Mouse (Mus musculus) midbrain, embryonic 15.5 days (tissue): ENCODE data around the gene Mt3. TPM values are rescaled to one million over a fixed set of nuclear protein-coding genes. Genes with fewer than 3 reads are reported as not detected.
A peak's percentile ranks its signal among the peaks of the same experiment; 100 is the strongest.
"Not testable (repeated sequence)": the region's sequence is repeated elsewhere in the genome, so short reads cannot be mapped to it uniquely, and the experiment has no call there.

ENCODE experiments used
- ATAC-seq: fragments of 200-750 bp; cut with Nextera tagmentation; replicated peaks from 2 replicates; pipeline ENCODE4 v1.8.0; 2017; ENCODE audit warnings: moderate TSS enrichment
- H3K27ac ChIP-seq: fragments of 300-500 bp; sonication (generic); 2 replicates; pipeline ENCODE4 v1.5.1; 2015; ENCODE audit warnings: mild to moderate bottlenecking, inconsistent platforms
- H3K27me3 ChIP-seq: fragments of 300-500 bp; sonication (generic); replicated peaks from 2 replicates; pipeline ENCODE4 v1.6.1; 2015; ENCODE audit warnings: inconsistent platforms
- H3K36me3 ChIP-seq: fragments of 300-500 bp; sonication (generic); replicated peaks from 2 replicates; pipeline ENCODE4 v1.6.1; 2015; ENCODE audit warnings: inconsistent platforms
- H3K4me1 ChIP-seq: fragments of 300-500 bp; sonication (generic); 2 replicates; pipeline ENCODE4 v1.6.1; 2015; ENCODE audit warnings: inconsistent platforms
- H3K4me2 ChIP-seq: fragments of 300-500 bp; sonication (generic); 2 replicates; pipeline ENCODE4 v1.6.1; 2015; ENCODE audit warnings: inconsistent platforms, mild to moderate bottlenecking, moderate library complexity
- H3K4me3 ChIP-seq: fragments of 300-500 bp; sonication (generic); 2 replicates; pipeline ENCODE4 v1.5.1; 2015; ENCODE audit warnings: mild to moderate bottlenecking, inconsistent platforms
- H3K9ac ChIP-seq: fragments of 300-500 bp; sonication (generic); 2 replicates; pipeline ENCODE4 v1.6.1; 2015; ENCODE audit warnings: mild to moderate bottlenecking, inconsistent platforms
- H3K9me3 ChIP-seq: fragments of 300-500 bp; sonication (generic); 2 replicates; pipeline ENCODE4 v1.6.1; 2016; ENCODE audit warnings: inconsistent platforms
- WGBS: fragments of 180-500 bp; shearing (Covaris S2); methylation state at CpG from one replicate; pipeline ENCODE4 v1.1.7; 2015; ENCODE audit warnings: mixed read lengths; 5-methylcytosine and 5-hydroxymethylcytosine counted together
- polyA plus RNA-seq: library from polyadenylated mRNA; unstranded; fragments of >200 nt; fragmentation: Nextera tagmentation; extraction: Ambion mirVana; gene quantifications from 2 replicates; pipeline ENCODE4 v1.2.1, GENCODE M21; 2015

Gene Mt3
- polyA plus RNA-seq, 1 experiment from 2014 or later, result 158 TPM

DNA sequence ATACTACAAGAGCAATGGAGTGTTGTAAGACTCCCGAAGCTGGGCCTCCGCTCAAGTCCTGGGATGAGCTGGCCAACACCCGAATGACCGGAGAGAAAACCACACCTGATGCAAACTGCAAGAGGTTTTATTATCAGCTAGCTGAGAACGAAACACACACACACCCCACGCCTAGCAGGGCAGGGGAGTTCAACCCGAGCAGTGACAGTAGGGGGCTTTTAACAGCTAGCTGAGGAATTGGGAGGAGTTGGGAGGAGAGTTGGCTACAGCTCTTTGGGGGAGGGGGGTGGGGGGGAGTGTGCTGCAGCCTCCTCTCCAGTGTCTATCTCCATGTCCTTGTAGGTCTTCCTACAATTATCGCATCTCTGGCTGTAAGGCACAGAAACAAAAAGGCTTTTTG lies 13.4 kb downstream of the Mt3 start:
- ATAC-seq, H3K9ac ChIP-seq, H3K27ac ChIP-seq, H3K4me2 ChIP-seq, H3K9me3 ChIP-seq, H3K4me1 ChIP-seq, H3K4me3 ChIP-seq, H3K36me3 ChIP-seq: not testable (repeated sequence)
- 76% methylated on average over 8 of the region's 8 CpGs for WGBS
- peaks cover 14% of the 10 kb centered on the region for H3K27me3 ChIP-seq

DNA sequence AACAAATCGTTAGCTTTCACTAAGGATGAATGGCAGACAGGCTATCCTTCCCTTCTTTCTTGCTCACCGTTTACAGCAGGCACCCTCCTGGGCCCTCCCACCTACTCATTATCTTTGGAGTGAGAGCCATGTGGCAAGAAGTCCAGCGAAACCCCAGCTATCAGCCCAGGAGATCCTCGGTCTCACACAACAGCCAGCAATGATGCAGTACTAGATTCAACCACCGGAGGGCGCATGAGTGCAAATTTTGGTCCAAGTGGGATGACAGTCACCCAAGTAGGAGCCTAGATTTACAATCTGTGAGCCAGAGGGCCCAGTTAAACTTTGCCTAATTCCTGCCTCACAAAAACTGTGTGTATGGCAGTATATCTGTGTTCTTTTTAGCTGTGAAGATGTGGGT lies 14.8 kb downstream of the Mt3 start:
- Histone ChIP-seq H3K4me2 (peak overlapping the region; percentile 34), H3K36me3 (no peaks in the 10 kb centered on the region), H3K4me3 (no peak overlapping the region), H3K27ac (no peak overlapping the region), H3K4me1 (peaks cover 15% of the 10 kb centered on the region), H3K27me3 (peaks cover 29% of the 10 kb centered on the region), H3K9ac (peak overlapping the region; percentile 32; the same call in 1 of the 2 replicates), H3K9me3 (no peaks in the 10 kb centered on the region)
- 0 out of 2 replicates have a peak, but pooled peaks have one; percentile 52 for ATAC-seq
- WGBS, result 6% methylated on average over 6 of the region's 6 CpGs

DNA sequence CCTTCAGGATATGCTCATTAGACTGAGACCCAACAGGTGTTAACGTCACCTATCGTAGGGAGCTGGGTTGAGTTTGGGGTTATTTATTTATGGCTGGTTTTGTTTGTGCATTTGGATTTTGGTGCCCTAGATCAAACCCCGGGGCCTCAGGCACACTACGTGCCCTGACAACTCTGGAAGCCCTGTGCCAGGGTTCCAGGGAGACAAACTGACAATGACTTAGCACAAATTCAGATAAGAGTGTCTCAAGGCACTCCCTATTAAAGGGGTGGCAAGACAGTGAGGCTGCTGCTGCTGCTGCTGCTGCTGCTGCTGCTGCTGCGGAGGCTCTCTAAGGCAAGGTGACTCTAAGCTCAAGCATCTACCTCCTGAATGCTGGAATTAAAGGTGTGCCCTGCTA lies 17.1 kb downstream of the Mt3 start:
- WGBS, result 88% methylated on average over 5 of the region's 5 CpGs
- H3K4me3 ChIP-seq, result no peak overlapping the region
- ATAC-seq, result no peak
- no peak overlapping the region for H3K9ac ChIP-seq
- H3K27ac ChIP-seq, result no peak overlapping the region
- H3K27me3 ChIP-seq, result peaks cover 52% of the 10 kb centered on the region
- H3K9me3 ChIP-seq, result no peaks in the 10 kb centered on the region
- H3K36me3 ChIP-seq, result no peaks in the 10 kb centered on the region
- H3K4me1 ChIP-seq, result peaks cover 26% of the 10 kb centered on the region
- no peak overlapping the region for H3K4me2 ChIP-seq

DNA sequence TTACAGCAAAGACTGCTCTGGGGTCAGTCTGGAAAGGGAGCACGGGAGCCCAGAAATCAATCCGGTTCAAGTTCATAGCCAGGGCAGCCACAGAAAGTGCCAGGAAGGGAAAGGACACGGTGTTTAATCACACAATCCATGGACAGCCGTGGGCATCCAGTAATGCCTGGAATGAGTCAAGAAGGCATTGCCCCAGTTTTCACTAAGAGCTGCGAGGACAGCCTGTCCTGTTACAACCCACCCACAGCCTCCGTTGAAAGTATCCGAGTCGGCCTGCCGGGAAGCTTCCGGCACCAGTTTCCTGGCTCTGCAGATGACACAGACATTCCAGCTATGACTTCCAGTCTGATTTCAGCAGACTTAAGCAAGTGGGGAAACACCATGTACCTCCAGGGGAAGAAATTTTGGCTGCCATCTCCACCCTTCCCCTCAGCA lies 18.9 kb downstream of the Mt3 start:
- H3K36me3 ChIP-seq, result no peaks in the 10 kb centered on the region
- peak overlapping the region; percentile 47; the same call in 1 of the 2 replicates for H3K4me3 ChIP-seq
- H3K9ac ChIP-seq, result no peak overlapping the region
- no peaks in the 10 kb centered on the region for H3K9me3 ChIP-seq
- ATAC-seq, result no peak
- WGBS, result 51% methylated on average over 10 of the region's 10 CpGs
- H3K4me1 ChIP-seq, result peaks cover 26% of the 10 kb centered on the region
- H3K4me2 ChIP-seq, result peak overlapping the region; percentile 98
- H3K27ac ChIP-seq, result no peak overlapping the region
- peaks cover 66% of the 10 kb centered on the region for H3K27me3 ChIP-seq

DNA sequence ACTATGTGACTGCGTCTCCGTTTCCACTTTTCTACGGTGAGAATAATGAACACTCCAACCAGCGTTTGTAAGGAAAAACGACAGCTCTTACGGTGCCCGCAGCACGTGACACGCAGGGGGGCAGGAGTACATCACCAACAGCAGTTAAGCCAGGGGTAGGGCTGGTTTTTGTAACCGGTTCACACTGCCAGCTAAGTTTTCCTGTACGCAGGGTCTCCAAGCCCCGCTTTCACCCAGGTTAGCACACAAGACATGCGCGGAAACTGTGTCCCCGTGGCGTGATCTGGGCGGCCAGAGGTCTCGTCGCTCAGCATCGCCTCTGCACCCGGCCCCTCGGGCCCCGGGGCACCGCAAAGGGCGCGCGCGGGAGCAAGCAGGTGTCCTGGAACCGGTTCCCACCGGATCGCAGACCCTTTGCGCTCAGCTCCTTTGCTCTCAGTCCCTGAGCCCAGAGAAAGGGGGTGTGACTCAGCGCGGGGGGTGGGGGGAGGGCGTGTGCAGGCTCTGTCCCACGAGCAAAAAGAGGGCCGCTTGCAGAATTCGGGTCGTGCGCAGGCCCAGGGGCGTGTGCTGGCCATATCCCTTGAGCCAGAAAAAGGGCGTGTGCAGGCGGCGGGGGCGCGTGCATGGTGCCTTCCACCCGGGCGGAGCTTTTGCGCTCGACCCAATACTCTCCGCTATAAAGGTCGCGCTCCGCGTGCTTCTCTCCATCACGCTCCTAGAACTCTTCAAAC lies 19.8 kb downstream of the Mt3 start, which contains the start of gene Mt2:
Gene Mt2, plus strand, starts transcription at position 590 of the 734 bp plus-strand sequence.
- H3K9me3 ChIP-seq, result no peaks in the 10 kb centered on the region
- H3K27ac ChIP-seq, result no peak within 1 kb of the TSS
- under 1% methylated on average over 52 of the region's 56 CpGs for WGBS
- peak within 1 kb of the TSS; percentile 98 for H3K4me2 ChIP-seq
- H3K4me3 ChIP-seq, result peak within 1 kb of the TSS; percentile 47
- 0 out of 2 replicates have a peak, but pooled peaks have one; percentile 43 for ATAC-seq
- no peaks in the 10 kb centered on the region for H3K36me3 ChIP-seq
- peaks cover 20% of the 10 kb centered on the region for H3K4me1 ChIP-seq
- peak within 1 kb of the TSS; percentile 43 for H3K9ac ChIP-seq
- H3K27me3 ChIP-seq, result peaks cover 75% of the 10 kb centered on the region

DNA sequence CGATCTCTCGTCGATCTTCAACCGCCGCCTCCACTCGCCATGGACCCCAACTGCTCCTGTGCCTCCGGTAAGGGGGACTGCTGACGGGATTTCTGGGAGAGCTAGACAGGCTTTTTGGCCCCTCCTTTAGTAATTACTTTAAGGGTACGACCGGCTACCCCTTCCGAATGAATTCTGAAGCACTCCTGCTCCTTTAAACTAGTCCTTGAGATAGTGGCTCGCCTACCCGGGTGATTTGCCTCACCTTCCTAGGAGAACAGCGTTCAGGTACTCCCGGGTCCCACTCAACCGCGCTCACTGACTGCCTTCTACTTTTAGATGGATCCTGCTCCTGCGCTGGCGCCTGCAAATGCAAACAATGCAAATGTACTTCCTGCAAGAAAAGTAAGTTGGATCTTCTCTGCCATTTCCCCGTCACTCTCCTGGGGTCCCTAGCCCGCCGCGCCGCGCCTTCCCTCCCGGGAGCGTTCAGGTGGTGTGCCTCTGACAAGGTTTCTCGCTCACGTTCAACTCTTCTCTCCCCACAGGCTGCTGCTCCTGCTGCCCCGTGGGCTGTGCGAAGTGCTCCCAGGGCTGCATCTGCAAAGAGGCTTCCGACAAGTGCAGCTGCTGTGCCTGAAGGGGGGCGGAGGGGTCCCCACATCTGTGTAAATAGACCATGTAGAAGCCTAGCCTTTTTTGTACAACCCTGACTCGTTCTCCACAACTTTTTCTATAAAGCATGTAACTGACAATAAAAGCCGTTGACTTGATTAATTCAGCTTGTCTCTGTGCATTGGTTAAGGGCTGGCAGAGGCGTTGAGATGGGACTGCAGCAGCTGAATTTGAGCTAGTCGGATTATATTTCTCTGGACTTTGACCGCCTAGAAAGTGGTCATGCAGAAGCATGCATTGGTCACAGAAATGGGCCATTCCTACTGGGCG lies 20.7 kb downstream of the Mt3 start:
- Histone ChIP-seq H3K27me3 (peaks cover 83% of the 10 kb centered on the region), H3K4me3 (peak overlapping the region; percentile 47), H3K9me3 (no peaks in the 10 kb centered on the region), H3K9ac (peak overlapping the region; percentile 43; the same call in 1 of the 2 replicates), H3K4me2 (peak overlapping the region; percentile 98), H3K4me1 (peaks cover 20% of the 10 kb centered on the region), H3K36me3 (no peaks in the 10 kb centered on the region), H3K27ac (no peak overlapping the region)
- under 1% methylated on average over 39 of the region's 39 CpGs for WGBS
- ATAC-seq, result no peak

DNA sequence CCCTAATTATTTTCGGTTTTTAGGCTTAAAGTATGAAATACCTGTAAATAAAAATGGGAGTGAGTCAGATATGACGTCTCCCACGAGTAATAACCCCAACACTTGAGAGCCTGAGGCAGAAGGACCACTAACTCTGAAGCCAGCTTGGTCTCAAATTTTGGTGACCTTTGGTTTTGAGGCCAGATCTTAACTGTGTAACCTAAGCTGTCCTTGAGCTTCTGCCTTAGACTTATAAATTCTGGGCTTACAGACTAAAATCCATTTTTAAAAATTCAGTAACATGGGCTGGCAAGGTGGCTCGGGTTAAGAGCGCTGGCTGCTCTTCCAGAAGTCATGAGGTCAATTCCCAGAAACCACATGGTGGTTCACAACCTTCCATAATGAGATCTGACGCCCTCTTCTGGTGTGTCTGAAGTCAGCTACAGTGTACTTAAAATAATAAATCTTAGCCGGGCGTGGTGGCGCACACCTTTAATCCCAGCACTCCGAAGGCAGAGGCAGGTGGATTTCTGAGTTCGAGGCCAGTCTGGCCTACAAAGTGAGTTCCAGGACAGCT lies 21.5 kb downstream of the Mt3 start:
- H3K4me2 ChIP-seq, result no peak overlapping the region
- H3K27ac ChIP-seq, result no peak overlapping the region
- H3K4me3 ChIP-seq, result no peak overlapping the region
- peaks cover 24% of the 10 kb centered on the region for H3K4me1 ChIP-seq
- 48% methylated on average over 11 of the region's 11 CpGs for WGBS
- no peaks in the 10 kb centered on the region for H3K9me3 ChIP-seq
- no peaks in the 10 kb centered on the region for H3K36me3 ChIP-seq
- H3K9ac ChIP-seq, result no peak overlapping the region
- no peak for ATAC-seq
- peaks cover 92% of the 10 kb centered on the region for H3K27me3 ChIP-seq

DNA sequence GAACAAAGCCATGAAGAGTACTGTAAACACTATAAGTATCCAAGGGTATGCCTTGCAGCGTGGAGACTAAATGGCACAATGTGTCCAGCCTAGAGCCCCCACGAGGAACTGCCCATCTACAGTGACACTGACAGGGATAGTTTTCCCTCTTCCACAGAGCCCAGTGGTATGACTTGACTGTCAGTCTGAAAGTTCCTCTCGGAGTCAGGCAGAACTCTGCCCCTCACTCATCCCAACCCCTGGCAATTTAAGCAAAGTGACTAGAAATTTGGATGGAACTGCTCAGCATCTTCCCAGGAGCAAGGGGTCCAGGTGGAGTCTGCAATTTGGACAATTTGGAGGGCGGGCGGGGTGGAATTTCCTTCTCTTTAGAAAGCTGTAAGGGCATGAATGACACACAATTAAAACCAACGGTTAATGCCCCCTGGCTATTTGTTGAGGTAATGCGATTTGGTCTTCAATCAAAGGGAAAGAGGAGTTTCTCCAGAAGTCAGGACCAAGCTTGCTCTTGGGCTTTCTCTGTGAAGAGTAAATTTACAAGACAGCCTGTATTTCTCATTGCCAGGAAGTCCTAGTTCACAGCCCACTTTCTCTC lies 22.3 kb downstream of the Mt3 start:
- H3K27me3 ChIP-seq, result peaks cover 93% of the 10 kb centered on the region
- no peak overlapping the region for H3K9ac ChIP-seq
- no peak overlapping the region for H3K27ac ChIP-seq
- 28% methylated on average over 7 of the region's 7 CpGs for WGBS
- no peak for ATAC-seq
- H3K4me2 ChIP-seq, result no peak overlapping the region
- no peak overlapping the region for H3K4me3 ChIP-seq
- no peaks in the 10 kb centered on the region for H3K36me3 ChIP-seq
- H3K9me3 ChIP-seq, result no peaks in the 10 kb centered on the region
- H3K4me1 ChIP-seq, result peaks cover 32% of the 10 kb centered on the region

DNA sequence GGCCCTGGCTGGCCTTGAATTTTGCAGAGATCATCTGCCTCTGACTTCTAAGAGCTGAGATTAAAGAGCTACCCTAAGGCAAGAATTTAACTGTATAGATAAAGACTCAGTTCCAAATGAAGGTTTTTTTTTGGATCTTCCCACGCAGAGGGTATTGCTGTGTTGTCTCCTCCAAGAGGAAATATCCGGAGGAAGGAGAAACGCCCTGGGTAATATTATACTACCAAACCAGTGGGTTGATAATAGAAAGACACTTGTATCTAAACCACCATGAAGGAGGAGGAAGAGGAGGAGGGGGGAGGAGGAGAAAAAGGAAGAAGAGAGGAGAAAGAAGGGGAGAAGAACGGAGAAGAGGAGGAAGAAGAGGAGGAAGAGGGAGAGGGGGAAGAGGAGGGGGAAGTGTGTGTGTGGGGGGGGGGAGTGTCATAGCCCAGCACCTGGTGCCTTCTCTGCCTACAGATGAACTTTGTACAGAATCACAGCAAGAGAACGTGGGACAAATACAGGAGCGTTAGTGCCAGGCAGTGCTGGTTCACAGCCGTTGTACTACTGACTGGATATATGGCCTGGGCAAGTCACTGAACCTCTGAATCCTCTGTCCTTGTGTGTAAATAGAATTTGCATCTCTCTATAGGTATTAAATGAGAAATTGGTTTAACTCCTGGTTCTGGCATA lies 25.4 kb downstream of the Mt3 start:
- H3K36me3 ChIP-seq, result no peaks in the 10 kb centered on the region
- H3K27me3 ChIP-seq, result peaks cover 87% of the 10 kb centered on the region
- ATAC-seq, result no peak
- no peaks in the 10 kb centered on the region for H3K9me3 ChIP-seq
- no peak overlapping the region for H3K4me3 ChIP-seq
- no peak overlapping the region for H3K9ac ChIP-seq
- no peak overlapping the region for H3K4me2 ChIP-seq
- peaks cover 23% of the 10 kb centered on the region for H3K4me1 ChIP-seq
- WGBS, result 64% methylated on average over 7 of the region's 7 CpGs
- H3K27ac ChIP-seq, result no peak overlapping the region

DNA sequence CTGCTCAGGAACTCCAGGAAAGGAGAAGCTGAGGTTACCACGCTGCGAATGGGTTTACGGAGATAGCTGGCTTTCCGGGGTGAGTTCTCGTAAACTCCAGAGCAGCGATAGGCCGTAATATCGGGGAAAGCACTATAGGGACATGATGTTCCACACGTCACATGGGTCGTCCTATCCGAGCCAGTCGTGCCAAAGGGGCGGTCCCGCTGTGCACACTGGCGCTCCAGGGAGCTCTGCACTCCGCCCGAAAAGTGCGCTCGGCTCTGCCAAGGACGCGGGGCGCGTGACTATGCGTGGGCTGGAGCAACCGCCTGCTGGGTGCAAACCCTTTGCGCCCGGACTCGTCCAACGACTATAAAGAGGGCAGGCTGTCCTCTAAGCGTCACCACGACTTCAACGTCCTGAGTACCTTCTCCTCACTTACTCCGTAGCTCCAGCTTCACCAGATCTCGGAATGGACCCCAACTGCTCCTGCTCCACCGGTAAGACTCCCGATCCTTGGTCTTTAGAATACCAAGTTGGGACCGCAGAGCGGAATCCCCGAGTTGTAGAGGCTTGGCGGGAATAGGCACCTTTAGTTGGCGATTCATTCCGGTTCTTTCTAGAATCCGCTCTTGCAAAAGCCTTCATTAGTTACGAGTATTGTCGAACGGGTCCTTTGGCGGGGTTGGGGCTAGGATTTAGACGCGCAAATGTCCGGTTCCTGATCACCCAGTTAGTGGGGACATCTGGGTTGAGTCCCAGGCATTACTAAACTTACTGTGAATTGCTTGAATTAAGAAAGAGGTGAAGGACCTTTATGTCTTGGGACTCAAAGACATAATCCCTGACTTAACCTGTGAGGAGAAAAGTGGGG lies 26.7 kb downstream of the Mt3 start, which contains the start of gene Mt1:
Gene Mt1, plus strand, starts transcription at position 226 of the 856 bp plus-strand sequence.
- peak within 1 kb of the TSS; percentile 42 for H3K4me3 ChIP-seq
- H3K36me3 ChIP-seq, result no peaks in the 10 kb centered on the region
- peaks cover 25% of the 10 kb centered on the region for H3K4me1 ChIP-seq
- WGBS, result under 1% methylated on average over 50 of the region's 50 CpGs
- ATAC-seq, result peak; percentile 76
- H3K27ac ChIP-seq, result no peak within 1 kb of the TSS
- no peak within 1 kb of the TSS; the same call in 1 of the 2 replicates for H3K9ac ChIP-seq
- H3K4me2 ChIP-seq, result peak within 1 kb of the TSS; percentile 87
- peaks cover 87% of the 10 kb centered on the region for H3K27me3 ChIP-seq
- no peaks in the 10 kb centered on the region for H3K9me3 ChIP-seq
